ENCODE assay signal across 13 mouse cellular contexts in genomic region chr11:55397441-55397840, GRCm38 (mm10). TPM values are rescaled to one million over a fixed set of nuclear protein-coding genes. Genes with fewer than 3 reads are reported as not detected.
DNase-seq lines count a peak whose midpoint lies in the region; ATAC-seq and TF ChIP-seq lines count a peak whose summit lies in the region.
"Had no signal": no experiment of that assay in that cellular context is flagged by ENCODE, and none has a peak within 500 bp of the region (broad histone marks: within the 10 kb centered on the region; RNA-seq: fewer than 3 reads in every experiment).

No protein-coding gene starts in this region.

- H3K9ac ChIP-seq in heart, embryonic 15.5 days = no peak overlapping the region
- no peak overlapping the region for H3K9ac ChIP-seq in midbrain, embryonic 15.5 days
- H3K9ac ChIP-seq: hindbrain, embryonic 13.5 days had no signal

- H3K9me3 ChIP-seq in heart, embryonic 15.5 days (replicated peaks) = no peaks in the 10 kb centered on the region
- no peaks in the 10 kb centered on the region for H3K9me3 ChIP-seq in midbrain, embryonic 15.5 days
- H3K9me3 ChIP-seq: hindbrain, embryonic 13.5 days had no signal

- peak; percentile 72 for DNase-seq in kidney, adult 2 months
- DNase-seq in kidney, adult 18-20 months = no peak
- peak; percentile 30 for DNase-seq in ovary, postnatal 36 days (ENCODE audit: low spot score)
- DNase-seq in ovary, postnatal 10 days (ENCODE audit: low spot score) = no peak
- no peak for DNase-seq in spleen, postnatal 36 days (ENCODE audit: low spot score in 2 of 2)
- DNase-seq in layer of hippocampus, postnatal 25 days (ENCODE audit: extremely low spot score in 1 of 2, low spot score in 1 of 2) = no peak
- DNase-seq: right cerebral cortex, postnatal 4 days; thymus, postnatal 36 days had no signal

- 64% methylated on average over 9 of the region's 9 CpGs for WGBS in kidney, adult 2 months
- WGBS in heart, embryonic 15.5 days = 79% methylated on average over 9 of the region's 9 CpGs
- 90% methylated on average over 9 of the region's 9 CpGs for WGBS in midbrain, embryonic 15.5 days

- H3K36me3 ChIP-seq in kidney, adult 2 months (ENCODE audit: control insufficient read depth, insufficient read depth, low read length) = no peaks in the 10 kb centered on the region; the same call in 1 of the 2 replicates
- H3K36me3 ChIP-seq in heart, embryonic 15.5 days = peaks cover 75% of the 10 kb centered on the region
- no peaks in the 10 kb centered on the region for H3K36me3 ChIP-seq in midbrain, embryonic 15.5 days (replicated peaks)

- no peak overlapping the region for H3K4me3 ChIP-seq in kidney, adult 2 months (ENCODE audit: insufficient read depth, low read depth, low read length)
- H3K4me3 ChIP-seq in heart, embryonic 15.5 days = no peak overlapping the region
- H3K4me3 ChIP-seq in midbrain, embryonic 15.5 days = no peak overlapping the region
- H3K4me3 ChIP-seq: erythroblast, embryonic 14.5 days; hindbrain, embryonic 13.5 days had no signal

- H3K27me3 ChIP-seq in kidney, adult 2 months (replicated peaks; ENCODE audit: control insufficient read depth, insufficient read depth, low read length) = no peaks in the 10 kb centered on the region
- H3K27me3 ChIP-seq in heart, embryonic 15.5 days = no peaks in the 10 kb centered on the region
- no peaks in the 10 kb centered on the region for H3K27me3 ChIP-seq in midbrain, embryonic 15.5 days (replicated peaks)
- H3K27me3 ChIP-seq: hindbrain, embryonic 13.5 days had no signal

- ATAC-seq in heart, embryonic 15.5 days (replicated peaks; ENCODE audit: insufficient number of reproducible peaks, insufficient read depth, low FRiP score, low read depth) = no peak
- ATAC-seq in midbrain, embryonic 15.5 days (replicated peaks) = no peak
- ATAC-seq: activated CD4-positive, CD25-positive, alpha-beta regulatory T cell, adult 4 months had no signal

- peak overlapping the region; percentile 40 for H3K27ac ChIP-seq in kidney, adult 2 months (ENCODE audit: insufficient read depth, low read depth, low read length)
- peak overlapping the region; percentile 41 for H3K27ac ChIP-seq in heart, embryonic 15.5 days
- H3K27ac ChIP-seq in midbrain, embryonic 15.5 days = no peak overlapping the region
- H3K27ac ChIP-seq: hindbrain, embryonic 13.5 days had no signal

- no peak for TF ChIP-seq CTCF in kidney, adult 2 months (conservative IDR thresholded peaks at IDR 0.05; ENCODE audit: insufficient read depth, insufficient read length, low read depth, low read length)

- no peaks in the 10 kb centered on the region for H3K4me1 ChIP-seq in kidney, adult 2 months (ENCODE audit: control insufficient read depth, insufficient read depth, low read length)
- H3K4me1 ChIP-seq in heart, embryonic 15.5 days (replicated peaks) = peaks cover 16% of the 10 kb centered on the region
- H3K4me1 ChIP-seq in midbrain, embryonic 15.5 days = no peaks in the 10 kb centered on the region
- H3K4me1 ChIP-seq: hindbrain, embryonic 13.5 days had no signal

- H3K4me2 ChIP-seq in heart, embryonic 15.5 days = no peak overlapping the region
- no peak overlapping the region for H3K4me2 ChIP-seq in midbrain, embryonic 15.5 days
- H3K4me2 ChIP-seq: hindbrain, embryonic 13.5 days had no signal

- TF ChIP-seq POLR2A in kidney, adult 2 months (IDR thresholded peaks at IDR 0.05; ENCODE audit: low read depth, low read length) = no peak

RNA-seq across cellular contexts. Expression of gene Sparc, which starts 25.5 kb away (rescaled TPM):
- 585 and 720 TPM in 2 replicates for polyA plus RNA-seq in kidney, adult 2 months (2012; rRNA removed)
- polyA plus RNA-seq in heart, embryonic 15.5 days (2015; fragmentation: Nextera tagmentation; extraction: Ambion mirVana) = 1,914 and 2,149 TPM in 2 replicates
- polyA plus RNA-seq in midbrain, embryonic 15.5 days (2015; fragmentation: Nextera tagmentation; extraction: Ambion mirVana) = 482 and 547 TPM in 2 replicates
- 100 to 1,000 TPM; 360 to 421 TPM for total RNA-seq in layer of hippocampus, postnatal 25 days (2021)
- polyA plus RNA-seq: activated CD4-positive, CD25-positive, alpha-beta regulatory T cell, adult 4 months had no signal

Comparison
In these comparisons a context has a peak if more than half of its experiments do, and no peak if none do; other contexts are left out.
1. DNase-seq: peak in kidney, adult 2 months (single experiment) and ovary, postnatal 36 days (single experiment); none in kidney, adult 18-20 months (single experiment), ovary, postnatal 10 days (single experiment), spleen, postnatal 36 days (0 of 2) and layer of hippocampus, postnatal 25 days (0 of 2).